Mouse (Mus musculus) mouse embryonic stem cell (cell line): Measurements from ENCODE around the gene Rnpepl1.
"Not testable (repeated sequence)": the region's sequence is repeated elsewhere in the genome, so short reads cannot be mapped to it uniquely, and the experiment has no call there.

Experiments
- in situ Hi-C, 2 experiments: fragments of 300-500 bp; cut with MboI; formaldehyde crosslinking; loops; 1 replicate in 1 of 2; 3 replicates in 1 of 2; pipeline ENCODE4 v1.14.3; 2019 to 2020; ENCODE audit warnings: low sequenced_read_pairs in 2 of 2, low pct_unique_long_range_greater_than_20kb in 1 of 2, mixed read lengths in 1 of 2; ENCODE audit not compliant: unreplicated experiment in 1 of 2

Gene Rnpepl1

DNA sequence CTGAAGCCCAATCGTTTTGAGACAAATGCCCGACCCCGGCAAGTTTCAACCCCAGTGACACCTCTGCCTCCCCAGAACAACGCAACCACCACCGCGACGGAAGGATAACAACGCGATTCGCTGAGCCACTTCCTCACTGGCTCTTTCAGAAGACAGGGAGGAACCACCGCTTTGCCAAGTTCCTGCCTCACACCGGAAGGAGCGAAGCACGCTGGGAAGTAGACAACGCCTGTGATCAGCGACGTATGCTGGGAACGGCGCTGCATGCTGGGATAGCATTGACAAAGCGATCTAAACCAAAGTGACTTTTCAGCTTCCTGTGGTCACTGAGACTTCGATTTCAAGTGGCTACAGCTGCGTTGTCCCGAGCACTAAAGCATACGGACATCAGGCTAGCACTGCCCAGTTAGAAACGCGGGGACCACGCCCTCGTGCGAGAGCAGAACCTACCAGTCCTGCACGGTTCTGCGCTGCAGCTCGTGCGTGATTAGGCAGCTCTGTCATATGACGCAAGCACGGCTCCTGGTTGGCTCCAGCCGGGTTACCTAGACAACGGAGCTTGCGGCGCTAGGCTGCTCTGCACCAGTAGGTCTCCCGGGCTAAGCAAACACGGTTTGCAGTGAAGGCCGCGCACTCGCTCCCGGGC lies 23.7 kb downstream of the Rnpepl1 start, which contains the start of gene Capn10:
Gene Capn10 (plus strand): TSS at position 195 of the 646 bp plus-strand sequence.
- in situ Hi-C loops, result no loop called here

DNA sequence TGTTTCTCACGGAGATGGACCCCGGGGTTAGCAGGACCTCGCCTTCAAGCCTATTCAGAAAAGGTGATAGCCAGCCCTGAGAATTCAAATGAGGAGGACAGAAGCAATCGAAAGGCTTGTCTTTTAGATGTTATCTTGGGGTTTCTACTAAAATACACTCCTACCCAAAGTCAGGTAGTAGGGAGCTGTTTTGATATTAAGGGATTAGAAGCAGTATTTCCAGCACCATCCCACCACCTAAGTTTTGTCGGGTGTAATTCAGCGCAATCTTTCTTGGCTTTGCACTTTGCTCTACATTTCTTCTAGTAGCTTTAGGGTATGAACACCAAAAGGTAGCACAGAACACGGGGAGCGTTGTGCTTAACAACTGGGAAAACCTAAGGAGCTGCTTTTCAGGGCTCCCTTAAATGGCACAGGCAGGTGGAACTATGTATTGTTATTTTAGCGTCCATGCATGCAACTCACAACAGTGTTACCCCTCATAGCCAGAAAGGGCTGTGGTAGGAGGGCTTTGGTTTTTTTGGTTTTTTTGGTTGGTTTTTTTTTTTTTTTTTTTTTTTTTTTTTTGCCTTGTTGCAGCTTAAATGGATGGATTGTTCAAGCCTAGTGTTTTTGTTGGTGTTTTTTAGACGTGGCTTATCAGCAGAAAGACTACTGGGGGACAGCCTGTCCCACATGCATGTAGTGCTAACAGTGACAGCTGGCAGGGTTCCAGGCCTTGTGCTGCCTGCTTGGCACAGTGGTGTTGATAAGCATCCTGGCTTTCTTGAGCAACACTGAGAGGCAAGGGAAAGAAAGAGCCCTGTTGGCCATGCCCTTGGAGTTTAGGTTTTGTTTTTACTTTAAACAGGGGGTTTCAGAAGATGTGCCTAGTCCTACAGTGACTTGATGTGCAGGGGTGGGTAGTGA lies 24.7 kb downstream of the Rnpepl1 start:
- in situ Hi-C loops, result no loop called here

DNA sequence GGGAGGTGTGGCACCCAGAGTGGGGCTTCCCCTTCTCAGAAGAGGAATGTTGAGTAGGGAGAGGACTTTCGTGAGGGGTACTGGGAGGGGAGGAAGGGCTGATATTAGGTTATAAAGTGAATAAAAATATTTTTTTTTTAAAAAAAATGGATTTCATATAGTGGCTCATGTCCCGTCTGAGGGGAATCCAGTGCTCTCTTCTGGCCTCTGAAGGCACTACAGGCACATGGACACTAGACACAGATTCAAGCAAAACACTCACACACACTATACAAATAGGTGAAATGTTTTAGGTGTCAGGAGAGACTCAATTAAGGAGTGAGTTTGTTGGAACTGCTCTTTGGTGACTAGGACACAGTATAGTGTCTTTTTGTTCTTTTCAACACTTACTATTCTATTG lies 25.4 kb downstream of the Rnpepl1 start:
- in situ Hi-C loops, result no loop called here

DNA sequence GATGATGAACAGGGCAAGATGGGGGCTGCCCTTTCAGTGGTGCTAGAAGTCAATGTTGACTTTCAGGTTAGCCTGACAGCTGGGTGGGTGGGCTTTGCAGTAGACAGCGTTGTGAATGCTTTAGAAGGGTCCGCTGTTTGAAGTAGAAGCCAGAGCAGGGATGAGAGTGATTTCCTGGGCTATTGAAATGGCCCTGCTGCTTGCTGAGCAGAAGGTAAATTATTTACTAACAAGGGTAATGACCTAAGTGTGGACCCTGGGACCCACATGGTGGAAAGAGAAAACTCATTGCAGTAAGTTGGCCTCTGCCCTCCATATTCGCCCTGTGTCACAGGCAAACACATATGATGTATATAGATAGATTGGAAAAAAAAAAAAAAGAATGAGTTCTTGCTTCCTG lies 25.9 kb downstream of the Rnpepl1 start:
- in situ Hi-C loops, result no loop called here

DNA sequence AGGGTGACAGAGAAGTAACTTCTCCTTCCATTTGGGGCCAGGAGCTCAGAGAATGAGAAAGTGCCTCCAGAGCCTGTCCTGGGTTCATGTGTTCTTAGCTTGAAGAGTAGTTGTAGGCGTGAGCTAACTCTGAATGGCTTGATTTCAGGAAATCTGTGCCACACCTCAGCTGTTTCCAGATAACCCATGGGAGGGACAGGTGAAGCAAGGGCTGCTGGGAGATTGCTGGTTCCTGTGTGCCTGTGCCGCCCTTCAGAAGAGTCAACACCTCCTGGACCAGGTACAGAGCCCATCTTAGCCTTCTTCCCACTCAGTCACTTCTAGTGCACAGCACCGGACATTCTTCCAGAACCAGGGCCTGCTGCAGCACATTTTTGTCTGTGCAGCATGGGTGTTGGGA lies 27.2 kb downstream of the Rnpepl1 start:
- in situ Hi-C loops, result no loop called here

GRCm38 (mm10) chr1:92939746-92940145 lies 29.2 kb downstream of the Rnpepl1 start:
- in situ Hi-C loops, result no loop called here

DNA sequence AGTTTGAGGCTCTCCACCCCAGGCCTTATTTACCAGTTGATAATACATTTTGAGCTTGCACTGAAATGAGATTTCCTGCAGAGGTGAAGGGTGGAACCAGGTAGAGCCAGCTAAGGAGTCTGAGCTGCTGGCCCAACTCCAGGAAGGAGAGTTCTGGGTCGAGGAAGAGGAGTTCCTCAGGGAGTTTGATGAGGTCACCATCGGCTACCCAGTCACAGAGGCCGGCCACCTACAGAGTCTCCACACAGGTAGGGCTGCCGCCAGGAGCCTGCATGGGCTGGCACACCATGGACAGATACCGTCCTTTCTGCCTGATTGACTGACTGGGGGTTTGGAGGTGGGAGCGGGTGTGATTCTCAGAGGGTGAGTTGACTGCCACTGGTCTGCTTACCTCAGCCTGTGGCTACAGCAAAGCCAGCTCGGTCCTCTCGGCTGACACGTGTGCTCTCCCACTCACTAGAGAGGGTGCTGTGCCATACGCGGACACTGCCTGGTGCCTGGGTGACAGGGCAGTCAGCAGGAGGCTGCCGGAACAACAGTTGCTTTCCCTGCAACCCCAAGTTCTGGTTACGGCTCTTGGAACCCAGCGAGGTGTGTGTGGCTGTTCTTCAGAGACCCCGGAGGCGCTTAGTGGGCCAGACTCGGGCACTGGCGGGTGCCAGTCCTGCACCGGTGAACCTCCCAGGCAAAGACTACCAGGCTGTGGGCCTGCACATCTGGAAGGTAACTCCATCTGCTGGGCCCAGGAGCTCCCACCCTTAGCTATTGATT lies 32.8 kb downstream of the Rnpepl1 start:
- in situ Hi-C loops, result no loop called here

- in situ Hi-C loops, result no loop called here
Measured at GRCm38 (mm10) chr1:92947966-92948365, 37.4 kb downstream of the Rnpepl1 start.

GRCm38 (mm10) chr1:92949426-92949825 lies 38.8 kb downstream of the Rnpepl1 start:
- in situ Hi-C loops, result no loop called here

DNA sequence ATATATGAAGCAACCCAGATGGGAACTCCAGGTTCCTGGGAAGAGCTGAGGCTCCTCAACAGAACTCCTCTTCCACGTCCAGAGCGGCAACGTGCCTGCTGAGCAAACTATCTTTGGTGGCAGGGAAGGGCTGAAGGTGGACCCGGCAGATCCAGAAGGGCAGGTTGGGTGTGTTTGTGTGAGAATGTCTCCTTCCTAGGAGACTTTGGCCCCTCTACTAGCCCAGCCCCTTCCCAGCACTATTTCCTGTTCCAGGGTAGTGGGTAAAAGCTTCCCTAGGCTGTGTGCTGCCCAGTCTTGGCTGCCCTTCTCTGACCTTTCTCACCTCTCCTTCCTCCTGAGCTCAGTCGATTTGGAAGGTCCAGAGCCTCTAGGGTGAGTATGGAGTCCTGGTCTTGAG lies 40.0 kb downstream of the Rnpepl1 start, which contains the start of gene Gpr35:
Gene Gpr35 (plus strand): TSS at position 259 of the 400 bp plus-strand sequence.
- in situ Hi-C loops, result no loop called here

- in situ Hi-C loops, result no loop called here
Measured at GRCm38 (mm10) chr1:92953641-92954040, 43.1 kb downstream of the Rnpepl1 start.

DNA sequence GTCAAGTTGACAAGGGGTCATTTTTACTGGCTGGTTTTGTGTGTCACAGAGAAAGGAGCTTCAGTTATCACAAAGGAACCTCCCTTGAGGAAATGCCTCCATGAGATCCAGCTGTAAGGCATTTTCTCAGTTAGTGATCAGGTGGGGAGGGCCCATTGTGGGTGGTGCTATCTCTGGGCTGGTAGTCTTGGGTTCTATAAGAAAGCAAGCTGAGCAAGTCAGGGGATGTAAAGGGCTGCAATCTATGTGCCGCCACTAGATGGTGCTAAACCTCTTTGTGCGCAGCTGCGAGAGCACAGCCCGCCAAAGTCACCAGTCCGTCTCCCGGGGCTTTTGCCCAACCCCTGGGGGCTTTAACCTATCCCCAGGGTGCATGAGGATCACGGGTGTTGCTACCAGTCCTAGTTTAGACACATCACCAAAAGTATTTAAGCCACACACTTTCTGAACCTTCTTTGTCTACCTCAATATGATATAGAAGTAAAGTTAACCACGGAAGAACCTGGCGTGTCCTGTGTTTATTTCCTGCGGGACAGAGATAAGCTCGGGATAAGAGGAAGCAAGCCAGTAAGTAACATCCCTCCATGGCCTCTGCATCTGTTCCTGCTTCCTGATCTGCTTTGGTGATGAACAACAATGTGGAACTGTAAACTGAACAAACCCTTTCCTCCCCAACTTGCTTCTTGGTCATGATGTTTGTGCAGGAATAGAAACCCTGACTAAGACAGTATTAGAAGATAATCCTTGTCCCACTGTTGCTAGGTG lies 46.2 kb downstream of the Rnpepl1 start:
- in situ Hi-C loops, result not testable (repeated sequence)

GRCm38 (mm10) chr1:92958999-92959398 lies 48.4 kb downstream of the Rnpepl1 start:
- in situ Hi-C loops, result no loop called here

GRCm38 (mm10) chr1:92970791-92971190 lies 60.2 kb downstream of the Rnpepl1 start:
- in situ Hi-C loops, result not testable (repeated sequence)

GRCm38 (mm10) chr1:92971879-92972795 lies 61.6 kb downstream of the Rnpepl1 start:
- in situ Hi-C loops, result no loop called here

- in situ Hi-C loops, result no loop called here
Measured at GRCm38 (mm10) chr1:92972854-92973253, 62.3 kb downstream of the Rnpepl1 start.
